Mouse (Mus musculus) midbrain, postnatal 0 days (tissue): ENCODE measurements around the gene 4930447C04Rik. TPM values are rescaled to one million over a fixed set of nuclear protein-coding genes. Genes with fewer than 3 reads are reported as not detected.

Source experiments
- ATAC-seq: fragments of 200-750 bp; cut with Nextera tagmentation; 2 replicates; pipeline ENCODE4 v1.8.0; 2017; ENCODE audit warnings: moderate number of reproducible peaks, mild to moderate bottlenecking, moderate TSS enrichment, moderate library complexity; ENCODE audit not compliant: low FRiP score
- DNase-seq: peaks from one replicate; pipeline ENCODE4 v3.0.0-alpha.2; 2015; ENCODE audit warnings: low spot score
- H3K27ac ChIP-seq: fragments of 300-500 bp; sonication (generic); 2 replicates; pipeline ENCODE4 v1.5.1; 2014; ENCODE audit warnings: low read depth, mild to moderate bottlenecking, low read length, mixed read lengths
- H3K27me3 ChIP-seq: fragments of 300-500 bp; sonication (generic); 2 replicates; pipeline ENCODE4 v1.6.1; 2014; ENCODE audit warnings: low read length, control low read depth, mixed read lengths; ENCODE audit not compliant: insufficient read depth
- H3K36me3 ChIP-seq: fragments of 300-500 bp; sonication (generic); 2 replicates; pipeline ENCODE4 v1.6.1; 2014; ENCODE audit warnings: low read length, control low read depth, mixed read lengths; ENCODE audit not compliant: insufficient read depth
- H3K4me1 ChIP-seq: fragments of 300-500 bp; sonication (generic); 2 replicates; pipeline ENCODE4 v1.6.1; 2014; ENCODE audit warnings: mild to moderate bottlenecking, control low read depth, antibody characterized with exemption, low read length, mixed read lengths; ENCODE audit not compliant: insufficient read depth
- H3K4me2 ChIP-seq: fragments of 300-500 bp; sonication (generic); 2 replicates; pipeline ENCODE4 v1.6.1; 2014; ENCODE audit warnings: low read depth, mild to moderate bottlenecking, low read length, mixed read lengths; ENCODE audit not compliant: poor library complexity, severe bottlenecking
- H3K4me3 ChIP-seq: fragments of 300-500 bp; sonication (generic); 2 replicates; pipeline ENCODE4 v1.5.1; 2014; ENCODE audit warnings: low read depth, mild to moderate bottlenecking, low read length, moderate library complexity
- H3K9ac ChIP-seq: fragments of 300-500 bp; sonication (generic); replicated peaks from 2 replicates; pipeline ENCODE4 v1.6.1; 2014; ENCODE audit warnings: mild to moderate bottlenecking, low read length, moderate library complexity, mixed read lengths; ENCODE audit not compliant: poor library complexity, severe bottlenecking
- H3K9me3 ChIP-seq: fragments of 300-500 bp; sonication (generic); 2 replicates; pipeline ENCODE4 v1.6.1; 2016; ENCODE audit warnings: low read length, control low read depth
- CTCF ChIP-seq: IDR thresholded peaks from 2 replicates; pipeline ENCODE4 v1.5.1; 2016; ENCODE audit warnings: antibody characterized with exemption, mild to moderate bottlenecking
- WGBS: fragments of 180-500 bp; shearing (Covaris S2); extraction: QIAGEN DNeasy Blood & Tissue Kit; methylation state at CpG from one replicate; pipeline ENCODE4 v1.1.7; 2014; 5-methylcytosine and 5-hydroxymethylcytosine counted together
- polyA plus RNA-seq: library from polyadenylated mRNA; unstranded; fragments of >200 nt; fragmentation: Nextera tagmentation; extraction: Ambion mirVana; gene quantifications from 2 replicates; pipeline ENCODE4 v1.2.1, GENCODE M21; 2015
- total RNA-seq: library from RNA; depleted of rRNA; stranded (reverse); fragments of >200 nt; gene quantifications from 2 replicates; pipeline ENCODE4 v1.2.3, GENCODE M21; 2014; rRNA removed

The 4930447C04Rik gene
- total RNA-seq (7.6 and 9.9 TPM in 2 replicates), polyA plus RNA-seq (7.8 and 8.9 TPM in 2 replicates)

DNA sequence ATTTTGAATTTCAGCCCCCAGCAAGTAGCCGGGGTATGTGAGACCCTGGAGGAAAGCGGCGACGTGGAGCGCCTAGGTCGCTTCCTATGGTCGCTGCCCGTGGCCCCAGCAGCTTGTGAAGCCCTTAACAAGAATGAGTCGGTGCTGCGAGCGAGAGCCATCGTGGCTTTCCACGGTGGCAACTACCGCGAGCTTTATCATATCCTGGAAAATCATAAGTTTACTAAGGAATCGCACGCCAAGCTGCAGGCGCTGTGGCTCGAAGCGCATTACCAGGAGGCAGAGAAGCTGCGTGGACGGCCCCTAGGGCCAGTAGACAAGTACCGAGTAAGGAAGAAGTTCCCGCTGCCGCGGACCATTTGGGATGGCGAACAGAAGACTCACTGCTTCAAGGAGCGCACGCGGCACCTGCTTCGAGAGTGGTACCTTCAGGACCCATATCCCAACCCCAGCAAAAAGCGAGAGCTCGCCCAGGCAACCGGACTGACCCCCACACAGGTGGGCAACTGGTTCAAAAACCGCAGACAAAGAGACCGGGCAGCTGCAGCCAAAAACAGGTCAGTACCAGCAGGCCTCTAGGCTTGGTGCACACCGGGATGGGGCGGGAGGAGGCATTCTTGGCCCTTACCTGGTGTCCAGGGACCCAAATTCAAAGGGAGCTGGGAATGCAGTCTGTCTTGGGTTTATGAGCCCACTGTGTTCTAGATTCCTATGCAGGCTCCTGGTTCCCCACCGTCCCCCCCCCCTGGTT is at the start of gene 4930447C04Rik:
4930447C04Rik (minus strand) TSS at position 704 of the 751 bp plus-strand sequence.
- Histone ChIP-seq H3K36me3 (no peaks in the 10 kb centered on the region), H3K27me3 (peaks cover 86% of the 10 kb centered on the region), H3K27ac (no peak within 1 kb of the TSS), H3K4me3 (no peak within 1 kb of the TSS), H3K4me2 (peak within 1 kb of the TSS; percentile 12; the same call in 1 of the 2 replicates), H3K9ac (no peak within 1 kb of the TSS), H3K9me3 (no peaks in the 10 kb centered on the region), H3K4me1 (no peaks in the 10 kb centered on the region)
- no peak for ATAC-seq
- TF ChIP-seq CTCF, result no peak
- under 1% methylated on average over 39 of the region's 39 CpGs for WGBS
- no peak for DNase-seq

DNA sequence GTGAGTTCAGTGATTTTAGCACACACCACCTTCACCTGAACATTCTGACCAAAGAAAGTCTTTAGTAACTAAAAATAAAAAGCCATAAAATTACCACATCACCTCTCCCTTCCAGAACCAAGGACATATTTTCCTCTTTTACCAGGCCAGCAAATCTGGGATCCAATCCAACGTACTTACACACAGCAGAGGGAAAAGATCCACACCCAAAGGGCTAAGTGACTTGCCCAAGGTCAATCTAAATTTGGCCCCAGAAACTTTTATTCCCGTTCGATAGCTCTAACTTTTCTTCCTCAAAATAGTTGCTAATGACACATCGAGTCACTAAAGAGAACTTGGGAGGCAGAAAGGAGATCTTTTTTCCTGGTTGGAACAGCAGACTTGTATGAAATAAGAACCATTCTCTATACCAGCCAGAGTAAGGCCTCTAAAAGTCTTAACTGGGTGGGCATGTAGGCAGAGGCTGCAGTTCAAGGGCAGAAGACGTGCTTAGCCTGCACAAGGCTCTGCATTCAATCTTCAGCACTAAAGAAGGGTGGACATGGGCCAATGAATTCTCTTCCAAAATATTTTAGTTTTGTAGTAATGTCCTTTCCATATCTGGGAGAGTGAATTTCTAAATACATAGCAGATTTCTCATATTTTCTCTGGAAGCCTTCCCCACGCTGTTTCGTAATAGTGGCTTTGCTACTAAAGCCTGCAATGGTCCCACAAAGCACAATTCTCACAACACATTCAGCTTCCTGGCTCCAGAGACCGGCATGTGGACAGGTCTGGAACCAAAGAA is 42.7 kb upstream of the 4930447C04Rik start:
- ATAC-seq (no peak), DNase-seq (no peak)
- no peaks in the 10 kb centered on the region for H3K36me3 ChIP-seq
- WGBS, result 84% methylated on average over 8 of the region's 8 CpGs
- H3K9me3 ChIP-seq, result no peaks in the 10 kb centered on the region
- H3K4me2 ChIP-seq, result no peak overlapping the region
- no peaks in the 10 kb centered on the region for H3K4me1 ChIP-seq
- TF ChIP-seq CTCF, result no peak
- H3K9ac ChIP-seq, result no peak overlapping the region
- H3K4me3 ChIP-seq, result no peak overlapping the region
- peaks cover under 1% of the 10 kb centered on the region; the same call in 1 of the 2 replicates for H3K27me3 ChIP-seq
- H3K27ac ChIP-seq, result no peak overlapping the region

DNA sequence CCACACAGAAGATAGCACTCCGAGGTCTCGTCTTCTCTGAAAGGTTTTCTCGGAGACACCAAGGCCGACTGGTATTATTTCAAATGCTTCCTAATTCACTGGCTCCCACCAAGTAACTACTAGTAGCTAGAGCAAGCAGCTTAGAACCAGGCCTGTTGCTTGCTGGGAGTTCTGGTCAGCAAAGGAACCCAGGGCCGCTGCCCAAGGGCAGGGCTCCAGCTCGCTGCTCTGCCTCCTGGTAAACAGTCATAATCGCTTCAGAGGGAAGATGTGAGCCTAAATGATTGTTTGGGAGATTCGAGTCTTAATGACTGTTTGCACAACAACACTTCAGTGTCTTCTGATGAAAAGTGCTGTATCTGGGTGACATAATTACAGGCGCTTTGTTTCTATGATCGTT is 42.0 kb upstream of the 4930447C04Rik start:
- no peak for ATAC-seq
- 82% methylated on average over 10 of the region's 10 CpGs for WGBS
- TF ChIP-seq CTCF, result no peak
- H3K27me3 ChIP-seq, result peaks cover 6% of the 10 kb centered on the region; the same call in 1 of the 2 replicates
- H3K9me3 ChIP-seq, result no peaks in the 10 kb centered on the region
- H3K4me3 ChIP-seq, result no peak overlapping the region
- no peaks in the 10 kb centered on the region for H3K4me1 ChIP-seq
- H3K36me3 ChIP-seq, result no peaks in the 10 kb centered on the region
- no peak overlapping the region for H3K9ac ChIP-seq
- H3K27ac ChIP-seq, result no peak overlapping the region
- no peak overlapping the region for H3K4me2 ChIP-seq
- DNase-seq, result no peak

DNA sequence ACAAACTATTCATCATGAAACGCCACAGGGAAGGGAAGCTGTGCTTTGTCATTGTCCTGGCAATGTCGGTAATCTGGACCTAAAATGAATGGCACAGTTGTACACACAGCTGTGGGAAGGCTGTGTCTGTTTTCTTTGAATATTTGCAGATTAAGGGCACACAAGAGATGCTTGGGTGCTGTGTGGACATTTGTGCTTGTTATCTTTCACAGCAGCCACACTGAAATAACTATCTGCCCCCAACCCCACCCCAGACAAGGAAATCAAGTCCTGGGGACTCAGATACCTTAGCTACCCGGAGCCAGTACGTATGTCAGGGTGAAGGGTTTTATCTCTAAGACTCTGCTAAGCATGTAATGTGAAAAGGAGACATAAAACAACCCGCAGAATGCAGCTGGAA is 38.7 kb upstream of the 4930447C04Rik start:
- 69% methylated on average over 5 of the region's 5 CpGs for WGBS
- Histone ChIP-seq H3K9me3 (no peaks in the 10 kb centered on the region), H3K27me3 (peaks cover 24% of the 10 kb centered on the region), H3K9ac (no peak overlapping the region), H3K4me2 (no peak overlapping the region), H3K27ac (no peak overlapping the region), H3K4me1 (no peaks in the 10 kb centered on the region), H3K4me3 (no peak overlapping the region), H3K36me3 (no peaks in the 10 kb centered on the region)
- DNase-seq (no peak), ATAC-seq (no peak)
- no peak for TF ChIP-seq CTCF

DNA sequence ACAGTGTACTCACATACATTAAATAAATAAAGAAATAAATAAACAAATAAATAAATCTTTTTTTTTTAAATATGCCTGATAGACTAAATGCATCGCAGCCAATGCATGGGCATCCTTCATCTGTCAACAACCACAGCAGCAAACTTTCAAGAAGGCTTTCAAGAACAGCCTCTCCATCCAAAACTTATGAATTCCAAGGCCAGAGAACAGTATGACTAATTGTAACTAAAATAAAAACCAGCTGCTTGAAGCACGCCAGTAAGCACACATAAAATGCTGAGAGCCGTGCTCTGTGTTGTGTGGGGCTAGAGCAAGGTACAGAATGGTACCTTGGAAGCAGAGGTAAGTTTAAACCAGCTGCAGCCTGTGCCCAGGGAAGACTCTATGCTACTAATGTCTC is 37.3 kb upstream of the 4930447C04Rik start:
- no peak overlapping the region for H3K4me2 ChIP-seq
- no peak for TF ChIP-seq CTCF
- no peaks in the 10 kb centered on the region for H3K36me3 ChIP-seq
- H3K27ac ChIP-seq, result no peak overlapping the region
- ATAC-seq, result no peak
- no peak overlapping the region for H3K4me3 ChIP-seq
- no peak overlapping the region for H3K9ac ChIP-seq
- H3K9me3 ChIP-seq, result no peaks in the 10 kb centered on the region
- peaks cover 32% of the 10 kb centered on the region for H3K27me3 ChIP-seq
- H3K4me1 ChIP-seq, result no peaks in the 10 kb centered on the region
- DNase-seq, result no peak
- WGBS, result 87% methylated on average over 3 of the region's 3 CpGs

DNA sequence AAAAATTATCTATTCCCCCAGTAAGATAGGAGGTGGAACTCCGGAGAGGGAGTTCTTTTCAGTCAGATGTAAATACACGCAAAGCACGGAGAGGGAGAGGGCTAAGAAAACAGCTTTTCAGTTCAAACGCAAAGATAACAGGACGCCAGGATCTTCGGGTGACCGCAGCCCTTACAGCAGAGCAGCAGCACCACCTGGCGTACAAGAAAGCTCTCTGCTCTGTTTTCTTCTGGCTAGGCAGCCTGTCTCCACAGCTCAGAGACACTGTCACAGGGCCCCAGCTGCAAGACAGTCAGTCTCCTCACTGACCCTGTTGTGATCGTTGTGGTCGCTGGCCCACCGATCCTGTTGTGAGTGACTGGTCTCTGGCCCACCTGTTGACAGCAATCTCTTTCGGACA is 36.1 kb upstream of the 4930447C04Rik start:
- ATAC-seq (peak; percentile 73), DNase-seq (peak; percentile 84)
- no peak overlapping the region for H3K27ac ChIP-seq
- no peaks in the 10 kb centered on the region for H3K36me3 ChIP-seq
- H3K27me3 ChIP-seq, result peaks cover 37% of the 10 kb centered on the region
- H3K4me3 ChIP-seq, result no peak overlapping the region
- WGBS, result under 1% methylated on average over 12 of the region's 12 CpGs
- no peaks in the 10 kb centered on the region for H3K9me3 ChIP-seq
- H3K4me1 ChIP-seq, result no peaks in the 10 kb centered on the region
- TF ChIP-seq CTCF, result peak; percentile 93
- peak overlapping the region; percentile 39 for H3K4me2 ChIP-seq
- H3K9ac ChIP-seq, result no peak overlapping the region
